Mouse (Mus musculus): Measurements from ENCODE around the gene 4933427D14Rik.

DNA sequence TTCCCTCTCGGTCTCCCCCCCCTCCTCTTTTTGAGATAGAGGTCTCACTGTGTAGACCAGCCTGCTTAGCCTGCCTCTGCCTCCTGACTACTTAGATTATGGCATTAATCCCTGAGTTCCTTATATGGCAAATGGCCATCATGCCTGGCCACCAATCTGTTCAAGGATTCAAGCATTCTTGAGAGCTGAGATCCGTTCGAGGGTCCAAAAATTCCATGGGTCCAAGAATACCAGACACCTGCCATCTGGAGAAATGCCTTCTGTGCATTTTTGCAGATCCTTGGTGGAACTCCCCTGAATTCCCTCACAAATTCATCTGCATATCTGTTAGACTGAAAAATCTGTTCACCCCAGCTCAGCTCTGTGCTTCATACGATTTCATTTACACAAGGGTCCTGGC, 16.2 kb upstream of the 4933427D14Rik start:
- TF ChIP-seq CTCF (IDR thresholded peaks at IDR 0.05; ENCODE audit: low read depth) (no peak), EP300 (IDR thresholded peaks at IDR 0.05; ENCODE audit: low read depth) (no peak)

All from heart, postnatal 0 days (tissue).